ENCODE assay signal across 8 mouse cellular contexts in genomic region chr2:50295562-50295961, GRCm38 (mm10). TPM values are rescaled to one million over a fixed set of nuclear protein-coding genes. Genes with fewer than 3 reads are reported as not detected.
DNase-seq lines count a peak whose midpoint lies in the region; ATAC-seq lines count a peak whose summit lies in the region.

No protein-coding gene starts in this region.

- no peak for ATAC-seq in lung, embryonic 15.5 days (ENCODE audit: borderline replicate concordance, extremely low read depth, low FRiP score, low TSS enrichment)
- no peak for ATAC-seq in intestine, embryonic 16.5 days
- ATAC-seq in neural tube, embryonic 14.5 days (ENCODE audit: low read depth) = no peak
- ATAC-seq in monocyte, adult 5-6 weeks (replicated peaks; ENCODE audit: insufficient number of reproducible peaks, low FRiP score, low TSS enrichment, poor library complexity, severe bottlenecking) = no peak

- 30% methylated on average over 5 of the region's 5 CpGs for WGBS in lung, embryonic 15.5 days
- 51% methylated on average over 5 of the region's 5 CpGs for WGBS in embryonic facial prominence, embryonic 10.5 days
- 39% methylated on average over 5 of the region's 5 CpGs for WGBS in intestine, embryonic 16.5 days
- 50% methylated on average over 5 of the region's 5 CpGs for WGBS in neural tube, embryonic 14.5 days

- H3K4me1 ChIP-seq in lung, embryonic 15.5 days = peaks cover 19% of the 10 kb centered on the region
- peaks cover 28% of the 10 kb centered on the region for H3K4me1 ChIP-seq in embryonic facial prominence, embryonic 10.5 days
- peaks cover 9% of the 10 kb centered on the region for H3K4me1 ChIP-seq in intestine, embryonic 16.5 days (ENCODE audit: control insufficient read depth, insufficient read depth, low read length)
- peaks cover 15% of the 10 kb centered on the region; the same call in 1 of the 2 replicates for H3K4me1 ChIP-seq in neural tube, embryonic 14.5 days (ENCODE audit: control insufficient read depth, insufficient read depth, low read length)

- H3K27me3 ChIP-seq in lung, embryonic 15.5 days = no peaks in the 10 kb centered on the region
- no peaks in the 10 kb centered on the region for H3K27me3 ChIP-seq in embryonic facial prominence, embryonic 10.5 days (replicated peaks; ENCODE audit: low read depth, poor library complexity, severe bottlenecking)
- no peaks in the 10 kb centered on the region for H3K27me3 ChIP-seq in intestine, embryonic 16.5 days (replicated peaks; ENCODE audit: control insufficient read depth, insufficient read depth, low read length)
- no peaks in the 10 kb centered on the region for H3K27me3 ChIP-seq in neural tube, embryonic 14.5 days (ENCODE audit: control insufficient read depth, insufficient read depth, low read length)

- no peak overlapping the region for H3K27ac ChIP-seq in lung, embryonic 15.5 days
- H3K27ac ChIP-seq in embryonic facial prominence, embryonic 10.5 days (replicated peaks) = peak overlapping the region; percentile 98
- H3K27ac ChIP-seq in intestine, embryonic 16.5 days (ENCODE audit: low read length) = no peak overlapping the region
- H3K27ac ChIP-seq in neural tube, embryonic 14.5 days (ENCODE audit: low read depth, low read length) = no peak overlapping the region

- peak overlapping the region; percentile 71 for H3K4me2 ChIP-seq in lung, embryonic 15.5 days
- peak overlapping the region; percentile 85 for H3K4me2 ChIP-seq in intestine, embryonic 16.5 days (ENCODE audit: low read depth, low read length)
- H3K4me2 ChIP-seq in neural tube, embryonic 14.5 days (ENCODE audit: low read depth, low read length) = peak overlapping the region; percentile 71

- H3K9ac ChIP-seq in lung, embryonic 15.5 days = peak overlapping the region; percentile 91
- peak overlapping the region; percentile 97 for H3K9ac ChIP-seq in intestine, embryonic 16.5 days (ENCODE audit: low read depth, low read length)
- H3K9ac ChIP-seq in neural tube, embryonic 14.5 days (replicated peaks; ENCODE audit: low read depth, low read length) = peak overlapping the region; percentile 90; the same call in 1 of the 2 replicates

- no peaks in the 10 kb centered on the region for H3K9me3 ChIP-seq in lung, embryonic 15.5 days
- H3K9me3 ChIP-seq in embryonic facial prominence, embryonic 10.5 days = no peaks in the 10 kb centered on the region
- no peaks in the 10 kb centered on the region for H3K9me3 ChIP-seq in intestine, embryonic 16.5 days (ENCODE audit: control insufficient read depth, low read length)
- H3K9me3 ChIP-seq in neural tube, embryonic 14.5 days (ENCODE audit: control insufficient read depth, low read length) = no peaks in the 10 kb centered on the region

- DNase-seq in lung, postnatal 14 days = no peak
- DNase-seq in embryonic facial prominence, embryonic 10.5 days (ENCODE audit: low spot score) = no peak
- DNase-seq in layer of hippocampus, adult 11-12 months (ENCODE audit: low spot score) = no peak
- DNase-seq in left cerebral cortex, adult 18-20 months (ENCODE audit: low spot score in 2 of 2) = no peak

- peak overlapping the region; percentile 93 for H3K4me3 ChIP-seq in lung, embryonic 15.5 days
- peak overlapping the region; percentile 92 for H3K4me3 ChIP-seq in embryonic facial prominence, embryonic 10.5 days
- peak overlapping the region; percentile 88 for H3K4me3 ChIP-seq in intestine, embryonic 16.5 days (ENCODE audit: low read length)
- peak overlapping the region; percentile 95 for H3K4me3 ChIP-seq in neural tube, embryonic 14.5 days (ENCODE audit: low read depth, low read length)

- H3K36me3 ChIP-seq in lung, embryonic 15.5 days = peaks cover 8% of the 10 kb centered on the region
- peaks cover 24% of the 10 kb centered on the region for H3K36me3 ChIP-seq in embryonic facial prominence, embryonic 10.5 days (replicated peaks)
- peaks cover 6% of the 10 kb centered on the region; the same call in 1 of the 2 replicates for H3K36me3 ChIP-seq in intestine, embryonic 16.5 days (ENCODE audit: control insufficient read depth, insufficient read depth, low read length)
- H3K36me3 ChIP-seq in neural tube, embryonic 14.5 days (ENCODE audit: control insufficient read depth, insufficient read depth, low read length) = peaks cover 8% of the 10 kb centered on the region; the same call in 1 of the 2 replicates

RNA-seq across cellular contexts. Expression of gene Mmadhc, which starts 1.0 kb away (rescaled TPM):
- polyA plus RNA-seq in lung, embryonic 15.5 days (2015; fragmentation: Nextera tagmentation; extraction: Ambion mirVana) = 161 and 165 TPM in 2 replicates
- polyA plus RNA-seq in embryonic facial prominence, embryonic 10.5 days (2016; fragmentation: Nextera tagmentation; extraction: Ambion mirVana) = 161 and 164 TPM in 2 replicates
- polyA plus RNA-seq in intestine, embryonic 16.5 days (2015; fragmentation: Nextera tagmentation; extraction: Ambion mirVana) = 142 and 153 TPM in 2 replicates
- 140 and 144 TPM in 2 replicates for polyA plus RNA-seq in neural tube, embryonic 14.5 days (2014; fragmentation: Nextera tagmentation; extraction: Ambion mirVana)
- 10 to 100 TPM; 51.2 to 52.5 TPM for total RNA-seq in left cerebral cortex, adult 18-20 months (2021)
- total RNA-seq in monocyte, adult 5-6 weeks (2017) = 44.5 to 47.4 TPM (median 46.0 TPM) in 3 replicates
